Mouse (Mus musculus) thymus, postnatal 25 days (tissue): ENCODE results near the gene Lrrk1.

Experiments used
- DNase-seq: peaks from one replicate; pipeline ENCODE4 v3.0.0; 2022

The Lrrk1 gene

GRCm38 (mm10) chr7:66296921-66297655, 91.1 kb downstream of the Lrrk1 start:
- no peak for DNase-seq

- DNase-seq: no peak
These were observed 95.4 kb downstream of the Lrrk1 start for GRCm38 (mm10) chr7:66292552-66293376.

GRCm38 (mm10) chr7:66292010-66292409, 96.1 kb downstream of the Lrrk1 start:
- peak; percentile 27 for DNase-seq

GRCm38 (mm10) chr7:66282984-66283612, 105.1 kb downstream of the Lrrk1 start:
- no peak for DNase-seq

GRCm38 (mm10) chr7:66282265-66282664, 105.9 kb downstream of the Lrrk1 start:
- DNase-seq: no peak

- DNase-seq: no peak
These were observed 110.1 kb downstream of the Lrrk1 start for GRCm38 (mm10) chr7:66278001-66278400.

GRCm38 (mm10) chr7:66273494-66273893, 114.7 kb downstream of the Lrrk1 start:
- no peak for DNase-seq

GRCm38 (mm10) chr7:66271226-66271625, 116.9 kb downstream of the Lrrk1 start:
- no peak for DNase-seq

- DNase-seq: no peak
These were observed 121.0 kb downstream of the Lrrk1 start for GRCm38 (mm10) chr7:66266942-66267850.

GRCm38 (mm10) chr7:66263421-66263820, 124.7 kb downstream of the Lrrk1 start:
- peak; percentile 23 for DNase-seq

- peak; percentile 18 for DNase-seq
These were observed 125.5 kb downstream of the Lrrk1 start for GRCm38 (mm10) chr7:66262570-66263156.

GRCm38 (mm10) chr7:66260763-66261390, 127.3 kb downstream of the Lrrk1 start:
- no peak for DNase-seq

- no peak for DNase-seq
These were observed 127.9 kb downstream of the Lrrk1 start for GRCm38 (mm10) chr7:66260295-66260694.

- no peak for DNase-seq
These were observed 128.5 kb downstream of the Lrrk1 start for GRCm38 (mm10) chr7:66259436-66260206.

- DNase-seq: no peak
These were observed 129.2 kb downstream of the Lrrk1 start for GRCm38 (mm10) chr7:66258997-66259396.

- no peak for DNase-seq
These were observed 130.9 kb downstream of the Lrrk1 start for GRCm38 (mm10) chr7:66257232-66257631.

GRCm38 (mm10) chr7:66256441-66256840, 131.7 kb downstream of the Lrrk1 start:
- no peak for DNase-seq

GRCm38 (mm10) chr7:66254993-66255392, 133.2 kb downstream of the Lrrk1 start:
- no peak for DNase-seq

- DNase-seq: no peak
These were observed 134.0 kb downstream of the Lrrk1 start for GRCm38 (mm10) chr7:66253975-66254651.

GRCm38 (mm10) chr7:66250030-66250429, 138.1 kb downstream of the Lrrk1 start:
- DNase-seq: peak; percentile 81
